Mouse (Mus musculus) cortical plate, adult 2 months (tissue): ENCODE measurements at regions not wholly inside any gene's neighbourhood (a gene's known extent, or its start where the extent isn't known, plus 50 kb on each side); places are given as distances from the start of the nearest gene placed in this dataset.

Source experiments
- H3K27ac ChIP-seq: fragments of 200-500 bp; 2 replicates; pipeline ENCODE4 v1.5.1; 2012; ENCODE audit warnings: low read length, control low read depth, inconsistent platforms; ENCODE audit not compliant: insufficient read depth
- H3K4me1 ChIP-seq: fragments of 200-500 bp; 2 replicates; pipeline ENCODE4 v1.6.1; 2011; ENCODE audit warnings: low read length; ENCODE audit not compliant: control insufficient read depth, insufficient read depth
- H3K4me3 ChIP-seq: fragments of 200-500 bp; 2 replicates; pipeline ENCODE4 v1.5.1; 2011; ENCODE audit warnings: mild to moderate bottlenecking, low read length, control low read depth; ENCODE audit not compliant: insufficient read depth
- CTCF ChIP-seq: fragments of 200-500 bp; IDR thresholded peaks from 2 replicates; pipeline ENCODE4 v1.5.1; 2011; ENCODE audit warnings: mild to moderate bottlenecking, control low read depth, low read length; ENCODE audit not compliant: insufficient read depth; ENCODE audit errors: extremely low read depth
- POLR2A ChIP-seq: fragments of 200-500 bp; IDR thresholded peaks from 2 replicates; pipeline ENCODE4 v1.6.1; 2011; ENCODE audit warnings: mild to moderate bottlenecking, low read length, control low read depth; ENCODE audit not compliant: insufficient read depth; ENCODE audit errors: extremely low read depth

GRCm38 (mm10) chr14:100713999-100714471, 429.6 kb upstream of the Klf12 start:
- TF ChIP-seq CTCF = no peak
- TF ChIP-seq POLR2A = no peak
- H3K4me1 ChIP-seq = no peaks in the 10 kb centered on the region
- H3K4me3 ChIP-seq = no peak overlapping the region
- H3K27ac ChIP-seq = no peak overlapping the region

GRCm38 (mm10) chr14:100713592-100713991, 429.1 kb upstream of the Klf12 start:
- no peak overlapping the region for H3K27ac ChIP-seq

GRCm38 (mm10) chr14:100665361-100665955, 381.0 kb upstream of the Klf12 start:
- TF ChIP-seq POLR2A = no peak
- no peak overlapping the region for H3K4me3 ChIP-seq
- H3K27ac ChIP-seq = no peak overlapping the region
- no peaks in the 10 kb centered on the region for H3K4me1 ChIP-seq

More at GRCm38 (mm10) chr14:100713592-100713991, 429.1 kb upstream of the Klf12 start:
- H3K4me3 ChIP-seq = no peak overlapping the region
- H3K4me1 ChIP-seq = no peaks in the 10 kb centered on the region
- TF ChIP-seq POLR2A (no peak), CTCF (no peak)

- no peak overlapping the region for H3K4me3 ChIP-seq
- TF ChIP-seq CTCF = no peak
- TF ChIP-seq POLR2A = no peak
- H3K27ac ChIP-seq = no peak overlapping the region
- no peaks in the 10 kb centered on the region for H3K4me1 ChIP-seq
Measured at GRCm38 (mm10) chr14:100664180-100664579, 379.7 kb upstream of the Klf12 start.

GRCm38 (mm10) chr14:100642076-100642475, 357.6 kb upstream of the Klf12 start:
- TF ChIP-seq POLR2A = no peak
- Histone ChIP-seq H3K4me1 (no peaks in the 10 kb centered on the region), H3K4me3 (no peak overlapping the region), H3K27ac (no peak overlapping the region)

- Histone ChIP-seq H3K27ac (no peak overlapping the region), H3K4me3 (no peak overlapping the region), H3K4me1 (no peaks in the 10 kb centered on the region)
- no peak for TF ChIP-seq CTCF
- TF ChIP-seq POLR2A = no peak
Measured at GRCm38 (mm10) chr14:100634521-100634920, 350.0 kb upstream of the Klf12 start.

GRCm38 (mm10) chr14:100631676-100632075, 347.2 kb upstream of the Klf12 start:
- no peak overlapping the region for H3K4me3 ChIP-seq
- no peak overlapping the region for H3K27ac ChIP-seq
- TF ChIP-seq CTCF (no peak), POLR2A (no peak)
- no peaks in the 10 kb centered on the region for H3K4me1 ChIP-seq

GRCm38 (mm10) chr14:100630197-100630596, 345.7 kb upstream of the Klf12 start:
- H3K4me1 ChIP-seq = no peaks in the 10 kb centered on the region
- H3K4me3 ChIP-seq = no peak overlapping the region
- TF ChIP-seq POLR2A (no peak), CTCF (no peak)
- no peak overlapping the region for H3K27ac ChIP-seq

- TF ChIP-seq POLR2A (no peak), CTCF (no peak)
- H3K4me1 ChIP-seq = no peaks in the 10 kb centered on the region
- H3K27ac ChIP-seq = no peak overlapping the region
- no peak overlapping the region for H3K4me3 ChIP-seq
Measured at GRCm38 (mm10) chr14:100627523-100627922, 343.0 kb upstream of the Klf12 start.

- Histone ChIP-seq H3K4me1 (no peaks in the 10 kb centered on the region), H3K27ac (no peak overlapping the region), H3K4me3 (no peak overlapping the region)
- TF ChIP-seq CTCF (no peak), POLR2A (no peak)
Measured at GRCm38 (mm10) chr14:100619656-100620030, 335.2 kb upstream of the Klf12 start.
